ENCODE assay signal across 14 mouse cellular contexts in the genomic region with DNA sequence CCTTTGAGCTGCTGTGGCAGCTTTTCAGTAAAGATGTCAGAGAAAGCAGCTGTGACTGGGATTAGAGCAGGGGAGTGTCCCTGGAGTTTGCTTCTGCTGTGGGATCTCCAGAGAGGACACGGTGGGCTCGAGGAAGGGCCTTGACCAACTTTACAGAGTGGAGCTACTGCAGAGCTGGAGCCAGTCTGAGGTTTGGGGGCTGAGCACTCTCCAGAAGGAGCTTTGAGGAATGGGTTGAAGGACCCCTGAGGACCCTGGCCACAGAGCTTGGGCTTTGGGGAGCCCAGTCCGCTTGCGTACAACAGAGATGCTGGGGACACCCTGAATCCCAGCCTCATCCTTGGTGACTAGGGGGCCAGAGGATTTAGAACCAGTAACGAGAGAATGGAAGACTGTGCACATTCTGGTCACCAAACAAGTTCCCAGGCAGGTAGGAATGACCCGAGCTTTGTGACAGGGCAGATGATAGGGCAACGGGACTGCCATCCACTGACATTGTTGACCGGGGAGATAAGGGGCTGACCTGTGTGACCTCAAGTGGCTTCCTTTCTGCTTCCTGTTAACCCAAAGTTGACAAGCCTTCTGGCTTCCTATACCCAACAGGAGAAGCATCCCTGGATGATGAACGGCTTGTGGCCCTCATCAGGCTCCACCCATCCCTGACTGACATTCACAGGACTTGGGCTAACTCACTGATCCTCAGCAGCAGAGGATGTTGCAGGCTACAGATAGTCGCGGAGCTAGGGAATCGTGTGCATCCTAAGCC. TPM values are rescaled to one million over a fixed set of nuclear protein-coding genes. Genes with fewer than 3 reads are reported as not detected.
A peak's percentile ranks its signal among the peaks of the same experiment; 100 is the strongest.
DNase-seq lines count a peak whose midpoint lies in the region; ATAC-seq and TF ChIP-seq lines count a peak whose summit lies in the region.
"Had no signal": no experiment of that assay in that cellular context is flagged by ENCODE, and none has a peak within 500 bp of the region (broad histone marks: within the 10 kb centered on the region; RNA-seq: fewer than 3 reads in every experiment).

No protein-coding gene starts in this region.

- peak overlapping the region; percentile 65 for H3K27ac ChIP-seq in kidney, adult 2 months (ENCODE audit: insufficient read depth, low read depth, low read length)
- H3K27ac ChIP-seq: liver, embryonic 15.5 days; neural tube, embryonic 13.5 days had no signal

- no peak for ATAC-seq in megakaryocyte, adult 5-6 weeks (ENCODE audit: poor library complexity, severe bottlenecking)
- ATAC-seq: forebrain, embryonic 16.5 days had no signal

- H3K36me3 ChIP-seq in kidney, adult 2 months (ENCODE audit: control insufficient read depth, insufficient read depth, low read length), result no peaks in the 10 kb centered on the region
- no peaks in the 10 kb centered on the region for H3K36me3 ChIP-seq in megakaryocyte, embryonic 14.5 days (replicated peaks; ENCODE audit: low read length)
- H3K36me3 ChIP-seq: liver, embryonic 15.5 days; neural tube, embryonic 13.5 days had no signal

- TF ChIP-seq CTCF in kidney, adult 2 months (conservative IDR thresholded peaks at IDR 0.05; ENCODE audit: insufficient read depth, insufficient read length, low read depth, low read length), result no peak

- H3K4me1 ChIP-seq in kidney, adult 2 months (ENCODE audit: control insufficient read depth, insufficient read depth, low read length), result peaks cover 3% of the 10 kb centered on the region
- H3K4me1 ChIP-seq in megakaryocyte, embryonic 14.5 days, result peaks cover 55% of the 10 kb centered on the region

- H3K9me3 ChIP-seq in megakaryocyte, embryonic 14.5 days, result peaks cover 9% of the 10 kb centered on the region; the same call in 1 of the 2 replicates
- H3K9me3 ChIP-seq: liver, embryonic 15.5 days; neural tube, embryonic 13.5 days had no signal

- no peak for TF ChIP-seq POLR2A in kidney, adult 2 months (IDR thresholded peaks at IDR 0.05; ENCODE audit: low read depth, low read length)

- DNase-seq in kidney, adult 2 months, result peak; percentile 62
- DNase-seq in kidney, adult 18-20 months, result no peak
- peak; percentile 33 to 51 for DNase-seq in kidney, postnatal 4 days
- no peak for DNase-seq in urinary bladder, postnatal 14 days (ENCODE audit: low spot score)
- no peak for DNase-seq in layer of hippocampus, adult 9-10 months (ENCODE audit: low spot score)
- DNase-seq: midbrain, embryonic 14.5 days had no signal

- 62% methylated on average over 12 of the region's 12 CpGs for WGBS in kidney, adult 2 months

- H3K27me3 ChIP-seq in kidney, adult 2 months (replicated peaks; ENCODE audit: control insufficient read depth, insufficient read depth, low read length), result no peaks in the 10 kb centered on the region
- H3K27me3 ChIP-seq in megakaryocyte, embryonic 14.5 days (replicated peaks), result peaks cover 35% of the 10 kb centered on the region
- H3K27me3 ChIP-seq: liver, embryonic 15.5 days; neural tube, embryonic 13.5 days had no signal

- H3K4me3 ChIP-seq in kidney, adult 2 months (ENCODE audit: insufficient read depth, low read depth, low read length), result no peak overlapping the region
- H3K4me3 ChIP-seq in megakaryocyte, embryonic 14.5 days (replicated peaks), result peak overlapping the region; percentile 30
- H3K4me3 ChIP-seq: liver, embryonic 15.5 days; neural tube, embryonic 13.5 days had no signal

RNA-seq across cellular contexts. Expression of gene Hrct1, which starts 0.6 kb away (rescaled TPM):
- 4.8 and 5.1 TPM in 2 replicates for polyA plus RNA-seq in kidney, adult 2 months (2012; rRNA removed)
- polyA plus RNA-seq in megakaryocyte, embryonic 14.5 days (2012; ENCODE audit: insufficient read depth, low replicate concordance), result 0.12 TPM in 1 of 2 replicates, not detected in the other
- total RNA-seq in megakaryocyte, adult 5-6 weeks (2015), result not detected in 2 replicates
- not detected in 2 replicates for total RNA-seq in megakaryocyte, adult 5-6 weeks (2017)

RNA-seq across cellular contexts. Expression of gene Spaar, which starts 3.4 kb away (rescaled TPM):
- polyA plus RNA-seq in kidney, adult 2 months (2012; rRNA removed), result 2.4 and 2.5 TPM in 2 replicates
- polyA plus RNA-seq in megakaryocyte, embryonic 14.5 days (2012; ENCODE audit: insufficient read depth, low replicate concordance), result not detected in 2 replicates
- total RNA-seq in megakaryocyte, adult 5-6 weeks (2015), result not detected in 2 replicates
- total RNA-seq in megakaryocyte, adult 5-6 weeks (2017), result not detected in 2 replicates
- polyA plus RNA-seq: midbrain, embryonic 14.5 days; neural tube, embryonic 13.5 days had no signal

RNA-seq across cellular contexts. Expression of gene Olfr71, which starts 16.4 kb away (rescaled TPM):
- not detected in 2 replicates for polyA plus RNA-seq in kidney, adult 2 months (2012; rRNA removed)
- not detected in 2 replicates for polyA plus RNA-seq in megakaryocyte, embryonic 14.5 days (2012; ENCODE audit: insufficient read depth, low replicate concordance)
- not detected in 2 replicates for total RNA-seq in megakaryocyte, adult 5-6 weeks (2015)
- not detected in 2 replicates for total RNA-seq in megakaryocyte, adult 5-6 weeks (2017)
- total RNA-seq: adrenal gland, postnatal 25 days; left cerebral cortex, postnatal 14 days had no signal
- polyA plus RNA-seq: forebrain, embryonic 16.5 days; heart, embryonic 14.5 days; liver, embryonic 15.5 days; midbrain, embryonic 14.5 days had no signal

RNA-seq across cellular contexts. Expression of gene Olfr70, which starts 25.8 kb away (rescaled TPM):
- not detected in 2 replicates for polyA plus RNA-seq in kidney, adult 2 months (2012; rRNA removed)
- not detected in 2 replicates for polyA plus RNA-seq in megakaryocyte, embryonic 14.5 days (2012; ENCODE audit: insufficient read depth, low replicate concordance)
- not detected in 2 replicates for total RNA-seq in megakaryocyte, adult 5-6 weeks (2015)
- not detected in 2 replicates for total RNA-seq in megakaryocyte, adult 5-6 weeks (2017)
- total RNA-seq: adrenal gland, postnatal 25 days; left cerebral cortex, postnatal 14 days had no signal
- polyA plus RNA-seq: forebrain, embryonic 16.5 days; heart, embryonic 14.5 days; liver, embryonic 15.5 days; midbrain, embryonic 14.5 days; neural tube, embryonic 13.5 days had no signal

RNA-seq across cellular contexts. Expression of gene Olfr159, which starts 44.4 kb away (rescaled TPM):
- polyA plus RNA-seq in kidney, adult 2 months (2012; rRNA removed), result not detected in 2 replicates
- polyA plus RNA-seq in megakaryocyte, embryonic 14.5 days (2012; ENCODE audit: insufficient read depth, low replicate concordance), result not detected in 2 replicates
- not detected in 2 replicates for total RNA-seq in megakaryocyte, adult 5-6 weeks (2015)
- not detected in 2 replicates for total RNA-seq in megakaryocyte, adult 5-6 weeks (2017)
- total RNA-seq: adrenal gland, postnatal 25 days; left cerebral cortex, postnatal 14 days had no signal
- polyA plus RNA-seq: forebrain, embryonic 16.5 days; heart, embryonic 14.5 days; liver, embryonic 15.5 days; midbrain, embryonic 14.5 days; neural tube, embryonic 13.5 days had no signal

Comparison
In these comparisons a context has a peak if more than half of its experiments do, and no peak if none do; other contexts are left out.
1. DNase-seq: peak in kidney, adult 2 months (single experiment) and kidney, postnatal 4 days (2 of 2); none in kidney, adult 18-20 months (single experiment), urinary bladder, postnatal 14 days (single experiment) and layer of hippocampus, adult 9-10 months (single experiment).